ENCODE assay signal across 1 mouse cellular context in the genomic region with DNA sequence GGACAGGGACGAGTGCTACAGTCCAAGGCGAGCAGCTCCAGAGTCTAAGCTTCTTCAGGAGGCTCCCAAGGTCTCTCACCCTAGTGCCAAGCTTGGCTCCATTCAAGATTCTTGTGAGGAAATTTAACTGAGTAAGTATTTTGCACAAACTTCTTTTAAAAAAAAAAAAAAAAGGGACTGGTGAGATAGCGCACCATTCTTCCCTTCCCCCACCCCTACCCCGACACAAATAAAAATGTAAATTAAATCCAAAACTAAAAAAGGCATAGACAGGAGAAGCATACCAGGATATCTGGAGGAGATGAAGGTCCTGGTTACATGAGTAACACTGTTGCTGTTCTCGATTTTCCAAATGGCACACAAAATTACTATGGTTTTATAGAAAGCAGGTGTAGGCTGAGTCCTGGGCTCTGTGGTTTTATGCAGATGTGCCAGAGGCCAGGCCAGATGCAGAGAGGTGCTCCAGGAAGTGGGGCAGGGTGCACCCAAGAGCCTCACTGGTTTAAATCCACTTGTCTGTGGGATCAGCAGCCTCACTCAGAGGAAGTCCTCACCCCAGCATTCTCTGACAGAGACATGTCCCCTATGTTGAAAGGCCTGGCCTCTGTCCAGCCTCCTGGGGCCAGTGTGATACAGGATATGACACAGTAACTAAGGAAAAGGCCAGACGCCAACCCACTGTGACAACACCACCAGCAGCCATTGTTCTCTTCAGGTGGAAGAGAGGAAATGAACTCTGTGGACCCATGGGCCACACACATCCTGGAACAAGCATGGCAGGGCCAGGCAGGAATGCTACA.
TF ChIP-seq lines count a peak whose summit lies in the region.

No protein-coding gene starts in this region.

TF ChIP-seq in MEL, 35 proteins besides CTCF, POLR2A, EP300 and RAD21:
- TF ChIP-seq NELFE (IDR thresholded peaks at IDR 0.05; ENCODE audit: low read depth, low read length), result 0 out of 2 replicates have a peak, but pooled peaks have one; percentile 5
- TF ChIP-seq TCF12 (IDR thresholded peaks at IDR 0.05; ENCODE audit: low read depth, low read length), result no peak
- no peak for TF ChIP-seq TAL1 (IDR thresholded peaks at IDR 0.05; ENCODE audit: low read length)
- TF ChIP-seq E2F4 (IDR thresholded peaks at IDR 0.05; ENCODE audit: borderline replicate concordance, low read depth, low read length), result no peak
- no peak for TF ChIP-seq ZC3H11A (IDR thresholded peaks at IDR 0.05; ENCODE audit: low read depth, low read length)
- TF ChIP-seq TBP (IDR thresholded peaks at IDR 0.05; ENCODE audit: low read depth, low read length), result no peak
- TF ChIP-seq ELF1 (IDR thresholded peaks at IDR 0.05; ENCODE audit: low read depth, low read length), result 0 out of 2 replicates have a peak, but pooled peaks have one; percentile 23
- no peak for TF ChIP-seq MAZ (IDR thresholded peaks at IDR 0.05; ENCODE audit: low read depth, low read length)
- no peak; the same call in 1 of the 2 replicates for TF ChIP-seq ZKSCAN1 (IDR thresholded peaks at IDR 0.05; ENCODE audit: low read depth, low read length)
- TF ChIP-seq MAFK (IDR thresholded peaks at IDR 0.05; ENCODE audit: borderline replicate concordance, low read depth, low read length), result no peak
- TF ChIP-seq CHD2 (IDR thresholded peaks at IDR 0.05; ENCODE audit: low read length), result 0 out of 2 replicates have a peak, but pooled peaks have one; percentile 22
- no peak for TF ChIP-seq HCFC1 (IDR thresholded peaks at IDR 0.05; ENCODE audit: low read depth, low read length)
- no peak for TF ChIP-seq ETS1 (IDR thresholded peaks at IDR 0.05; ENCODE audit: low read depth, low read length)
- TF ChIP-seq ZNF384 (IDR thresholded peaks at IDR 0.05; ENCODE audit: low read depth, low read length), result peak; percentile 86
- TF ChIP-seq MXI1 (IDR thresholded peaks at IDR 0.05; ENCODE audit: low read depth, low read length), result no peak
- TF ChIP-seq SIN3A (IDR thresholded peaks at IDR 0.05; ENCODE audit: low read length), result 0 out of 2 replicates have a peak, but pooled peaks have one; percentile 10
